Mouse (Mus musculus): ENCODE results near the gene Calm1.

The Calm1 gene

GRCm38 (mm10) chr12:100223531-100223930 is 24.3 kb downstream of the Calm1 start:
- DNase-seq (ENCODE audit: low read depth, low spot score) = no peak

- no peak for DNase-seq (ENCODE audit: low read depth, low spot score)
These were observed 26.0 kb downstream of the Calm1 start for GRCm38 (mm10) chr12:100225196-100225595.

GRCm38 (mm10) chr12:100226073-100226472 is 26.8 kb downstream of the Calm1 start:
- DNase-seq (ENCODE audit: low read depth, low spot score) = no peak

- no peak for DNase-seq (ENCODE audit: low read depth, low spot score)
These were observed 27.4 kb downstream of the Calm1 start for GRCm38 (mm10) chr12:100226621-100227020.

GRCm38 (mm10) chr12:100228041-100228725 is 28.9 kb downstream of the Calm1 start:
- no peak for DNase-seq (ENCODE audit: low read depth, low spot score)

GRCm38 (mm10) chr12:100234201-100234600 is 35.0 kb downstream of the Calm1 start:
- DNase-seq (ENCODE audit: low read depth, low spot score) = no peak

- DNase-seq (ENCODE audit: low read depth, low spot score) = peak; percentile 14
These were observed 35.7 kb downstream of the Calm1 start for GRCm38 (mm10) chr12:100234919-100235318.

- DNase-seq (ENCODE audit: low read depth, low spot score) = no peak
These were observed 36.2 kb downstream of the Calm1 start for GRCm38 (mm10) chr12:100235423-100235822.

GRCm38 (mm10) chr12:100239404-100239803 is 40.2 kb downstream of the Calm1 start:
- no peak for DNase-seq (ENCODE audit: low read depth, low spot score)

- no peak for DNase-seq (ENCODE audit: low read depth, low spot score)
These were observed 40.6 kb downstream of the Calm1 start for GRCm38 (mm10) chr12:100239807-100240206.

- DNase-seq (ENCODE audit: low read depth, low spot score) = peak; percentile 48
These were observed 42.9 kb downstream of the Calm1 start for GRCm38 (mm10) chr12:100241911-100242796.

GRCm38 (mm10) chr12:100244580-100244979 is 45.3 kb downstream of the Calm1 start:
- DNase-seq (ENCODE audit: low read depth, low spot score) = no peak

- no peak for DNase-seq (ENCODE audit: low read depth, low spot score)
These were observed 49.9 kb downstream of the Calm1 start for GRCm38 (mm10) chr12:100249170-100249569.

GRCm38 (mm10) chr12:100254471-100254870 is 55.2 kb downstream of the Calm1 start:
- no peak for DNase-seq (ENCODE audit: low read depth, low spot score)

GRCm38 (mm10) chr12:100255441-100255949 is 56.3 kb downstream of the Calm1 start:
- DNase-seq (ENCODE audit: low read depth, low spot score) = no peak

- DNase-seq (ENCODE audit: low read depth, low spot score) = peak; percentile 50
These were observed 58.5 kb downstream of the Calm1 start for GRCm38 (mm10) chr12:100257779-100258178.
